Mouse (Mus musculus): ENCODE measurements around the gene Gm17535.
"Not testable (repeated sequence)": the region's sequence is repeated elsewhere in the genome, so short reads cannot be mapped to it uniquely, and the experiment has no call there.

Gm17535 gene

DNA sequence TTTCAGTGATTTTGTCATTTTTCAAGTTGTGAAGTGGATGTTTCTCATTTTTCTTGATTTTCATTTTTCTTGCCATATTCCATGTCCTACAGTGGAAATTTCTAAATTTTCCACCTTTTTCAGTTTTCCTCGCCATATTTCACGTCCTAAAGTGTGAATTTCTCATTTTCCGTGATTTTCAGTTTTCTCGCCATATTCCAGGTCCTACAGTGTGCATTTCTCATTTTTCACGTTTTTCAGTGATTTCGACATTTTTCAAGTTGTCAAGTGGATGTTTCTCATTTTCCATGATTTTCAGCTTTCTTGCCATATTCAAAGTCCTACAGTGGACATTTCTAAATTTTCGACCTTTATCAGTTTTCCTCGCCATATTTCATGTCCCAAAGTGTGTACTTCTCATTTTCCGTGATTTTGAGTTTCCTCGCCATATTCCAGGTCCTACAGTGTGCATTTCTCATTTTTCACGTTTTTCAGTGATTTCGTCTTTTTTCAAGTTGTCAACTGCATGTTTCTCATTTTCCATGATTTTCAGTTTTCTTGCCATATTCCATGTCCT, 9.4 kb upstream of the Gm17535 start, which contains the start of gene Gm10717:
Gm10717 (plus strand) TSS at position 506 of the 556 bp plus-strand sequence.
- not testable (repeated sequence) for DNase-seq (ENCODE audit: low read depth, low spot score)

DNA sequence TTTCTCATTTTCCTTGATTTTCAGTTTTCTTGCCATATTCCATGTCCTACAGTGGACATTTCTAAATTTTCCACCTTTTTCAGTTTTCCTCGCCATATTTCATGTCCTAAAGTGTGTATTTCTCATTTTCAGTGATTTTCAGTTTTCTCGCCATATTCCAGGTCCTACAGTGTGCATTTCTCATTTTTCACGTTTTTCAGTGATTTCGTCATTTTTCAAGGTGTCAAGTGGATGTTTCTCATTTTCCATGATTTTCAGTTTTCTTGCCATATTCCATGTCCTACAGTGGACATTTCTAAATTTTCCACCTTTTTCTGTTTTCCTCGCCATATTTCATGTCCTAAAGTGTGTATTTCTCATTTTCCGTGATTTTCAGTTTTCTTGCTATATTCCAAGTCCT, 8.7 kb upstream of the Gm17535 start:
- not testable (repeated sequence) for DNase-seq (ENCODE audit: low read depth, low spot score)

DNA sequence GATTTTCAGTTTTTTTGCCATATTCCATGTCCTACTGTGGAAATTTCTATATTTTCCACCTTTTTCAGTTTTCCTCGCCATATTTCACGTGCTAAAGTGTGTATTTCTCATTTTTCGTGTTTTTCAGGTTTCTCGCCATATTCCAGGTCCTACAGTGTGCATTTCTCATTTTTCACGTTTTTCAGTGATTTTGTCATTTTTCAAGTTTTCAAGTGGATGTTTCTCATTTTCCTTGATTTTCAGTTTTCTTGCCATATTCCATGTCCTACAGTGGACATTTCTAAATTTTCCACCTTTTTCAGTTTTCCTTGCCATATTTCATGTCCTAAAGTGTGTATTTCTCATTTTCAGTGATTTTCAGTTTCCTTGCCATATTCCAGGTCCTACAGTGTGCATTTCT, 8.3 kb upstream of the Gm17535 start:
- not testable (repeated sequence) for DNase-seq (ENCODE audit: low read depth, low spot score)

DNA sequence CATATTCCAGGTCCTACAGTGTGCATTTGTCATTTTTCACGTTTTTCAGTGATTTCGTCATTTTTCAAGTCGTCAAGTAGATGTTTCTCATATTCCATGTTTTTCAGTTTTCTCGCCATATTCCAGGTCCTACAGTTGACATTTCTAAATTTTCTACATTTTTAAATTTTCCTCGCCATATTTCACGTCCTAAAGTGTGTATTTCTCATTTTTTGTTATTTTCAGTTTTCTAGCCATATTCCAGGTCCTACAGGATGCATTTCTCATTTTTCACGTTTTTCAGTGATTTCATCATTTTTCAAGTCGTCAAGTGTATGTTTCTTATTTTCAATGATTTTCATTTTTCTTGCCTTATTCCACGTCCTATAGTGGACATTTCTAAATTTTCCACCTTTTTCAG, 7.7 kb upstream of the Gm17535 start:
- not testable (repeated sequence) for DNase-seq (ENCODE audit: low read depth, low spot score)

DNA sequence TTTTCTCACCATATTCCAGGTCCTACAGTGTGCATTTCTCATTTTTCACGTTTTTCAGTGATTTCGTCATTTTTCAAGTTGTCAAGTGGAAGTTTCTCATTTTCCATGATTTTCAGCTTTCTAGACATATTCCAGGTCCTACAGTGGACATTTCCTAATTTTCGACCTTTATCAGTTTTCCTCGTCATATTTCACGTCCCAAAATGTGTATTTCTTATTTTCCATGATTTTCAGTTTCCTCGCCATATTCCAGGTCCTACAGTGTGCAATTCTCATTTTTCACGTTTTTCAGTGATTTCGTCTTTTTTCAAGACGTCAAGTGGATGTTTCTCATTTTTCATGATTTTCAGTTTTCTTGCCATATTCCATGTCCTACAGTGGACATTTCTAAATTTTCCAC, 7.2 kb upstream of the Gm17535 start:
- DNase-seq (ENCODE audit: low read depth, low spot score), result peak; percentile 47

DNA sequence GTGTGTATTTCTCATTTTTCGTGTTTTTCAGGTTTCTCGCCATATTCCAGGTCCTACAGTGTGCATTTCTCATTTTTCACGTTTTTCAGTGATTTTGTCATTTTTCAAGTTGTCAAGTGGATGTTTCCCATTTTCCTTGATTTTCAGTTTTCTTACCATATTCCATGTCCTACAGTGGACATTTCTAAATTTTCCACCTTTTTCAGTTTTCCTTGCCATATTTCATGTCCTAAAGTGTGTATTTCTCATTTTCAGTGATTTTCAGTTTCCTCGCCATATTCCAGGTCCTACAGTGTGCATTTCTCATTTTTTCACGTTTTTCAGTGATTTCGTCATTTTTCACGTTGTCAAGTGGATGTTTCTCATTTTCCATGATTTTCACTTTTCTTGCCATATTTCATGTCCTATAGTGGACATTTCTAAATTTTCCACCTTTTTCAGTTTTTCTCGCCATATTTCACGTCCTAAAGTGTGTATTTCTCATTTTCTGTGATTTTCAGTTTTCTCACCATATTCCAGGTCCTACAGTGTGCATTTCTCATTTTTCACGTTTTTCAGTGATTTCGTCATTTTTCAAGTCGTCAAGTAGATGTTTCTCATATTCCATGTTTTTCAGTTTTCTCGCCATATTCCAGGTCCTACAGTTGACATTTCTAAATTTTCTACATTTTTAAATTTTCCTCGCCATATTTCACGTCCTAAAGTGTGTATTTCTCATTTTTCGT, 5.0 kb upstream of the Gm17535 start:
- not testable (repeated sequence) for DNase-seq (ENCODE audit: low read depth, low spot score)

DNA sequence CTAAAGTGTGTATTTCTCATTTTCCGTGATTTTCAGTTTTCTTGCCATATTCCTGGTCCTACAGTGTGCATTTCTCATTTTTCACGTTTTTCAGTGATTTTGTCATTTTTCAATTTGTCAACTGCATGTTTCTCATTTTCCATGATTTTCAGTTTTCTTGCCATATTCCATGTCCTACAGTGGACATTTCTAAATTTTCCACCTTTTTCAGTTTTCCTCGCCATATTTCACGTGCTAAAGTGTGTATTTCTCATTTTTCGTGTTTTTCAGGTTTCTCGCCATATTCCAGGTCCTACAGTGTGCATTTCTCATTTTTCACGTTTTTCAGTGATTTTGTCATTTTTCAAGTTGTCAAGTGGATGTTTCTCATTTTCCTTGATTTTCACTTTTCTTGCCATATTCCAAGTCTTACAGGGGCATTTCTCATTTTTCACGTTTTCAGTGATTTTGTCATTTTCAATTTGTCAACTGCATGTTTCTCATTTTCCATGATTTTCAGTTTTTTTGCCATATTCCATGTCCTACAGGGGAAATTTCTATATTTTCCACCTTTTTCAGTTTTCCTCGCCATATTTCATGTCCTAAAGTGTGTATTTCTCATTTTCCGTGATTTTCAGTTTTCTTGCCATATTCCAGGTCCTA, 3.6 kb upstream of the Gm17535 start:
- peak; percentile 88 for DNase-seq (ENCODE audit: low read depth, low spot score)

DNA sequence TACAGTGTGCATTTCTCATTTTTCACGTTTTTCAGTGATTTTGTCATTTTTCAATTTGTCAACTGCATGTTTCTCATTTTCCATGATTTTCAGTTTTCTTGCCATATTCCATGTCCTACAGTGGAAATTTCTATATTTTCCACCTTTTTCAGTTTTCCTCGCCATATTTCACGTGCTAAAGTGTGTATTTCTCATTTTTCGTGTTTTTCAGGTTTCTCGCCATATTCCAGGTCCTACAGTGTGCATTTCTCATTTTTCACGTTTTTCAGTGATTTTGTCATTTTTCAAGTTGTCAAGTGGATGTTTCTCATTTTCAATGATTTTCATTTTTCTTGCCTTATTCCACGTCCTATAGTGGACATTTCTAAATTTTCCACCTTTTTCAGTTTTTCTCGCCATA, 2.2 kb downstream of the Gm17535 start, which contains the start of gene Gm10715:
Gm10715 (plus strand) TSS at position 301 of the 400 bp plus-strand sequence.
- DNase-seq (ENCODE audit: low read depth, low spot score), result not testable (repeated sequence)

DNA sequence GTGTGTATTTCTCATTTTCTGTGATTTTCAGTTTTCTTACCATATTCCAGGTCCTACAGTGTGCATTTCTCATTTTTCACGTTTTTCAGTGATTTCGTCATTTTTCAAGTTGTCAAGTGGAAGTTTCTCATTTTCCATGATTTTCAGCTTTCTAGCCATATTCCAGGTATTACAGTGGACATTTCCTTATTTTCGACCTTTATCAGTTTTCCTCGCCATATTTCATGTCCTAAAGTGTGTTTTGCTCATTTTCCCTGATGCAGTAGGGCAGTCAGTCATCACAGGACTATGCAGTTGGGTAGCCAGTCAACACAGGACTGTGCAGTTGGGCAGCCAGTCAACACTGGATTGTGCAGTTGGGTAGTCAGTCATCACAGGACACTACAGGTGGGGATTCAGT, 3.8 kb downstream of the Gm17535 start:
- peak; percentile 6 for DNase-seq (ENCODE audit: low read depth, low spot score)
